Mouse (Mus musculus): ENCODE data around the gene Gpd1. TPM values are rescaled to one million over a fixed set of nuclear protein-coding genes. Genes with fewer than 3 reads are reported as not detected.
"Not testable (repeated sequence)": the region's sequence is repeated elsewhere in the genome, so short reads cannot be mapped to it uniquely, and the experiment has no call there.

Gpd1 gene
- polyA plus RNA-seq, 1 experiment = 0.28 TPM

DNA sequence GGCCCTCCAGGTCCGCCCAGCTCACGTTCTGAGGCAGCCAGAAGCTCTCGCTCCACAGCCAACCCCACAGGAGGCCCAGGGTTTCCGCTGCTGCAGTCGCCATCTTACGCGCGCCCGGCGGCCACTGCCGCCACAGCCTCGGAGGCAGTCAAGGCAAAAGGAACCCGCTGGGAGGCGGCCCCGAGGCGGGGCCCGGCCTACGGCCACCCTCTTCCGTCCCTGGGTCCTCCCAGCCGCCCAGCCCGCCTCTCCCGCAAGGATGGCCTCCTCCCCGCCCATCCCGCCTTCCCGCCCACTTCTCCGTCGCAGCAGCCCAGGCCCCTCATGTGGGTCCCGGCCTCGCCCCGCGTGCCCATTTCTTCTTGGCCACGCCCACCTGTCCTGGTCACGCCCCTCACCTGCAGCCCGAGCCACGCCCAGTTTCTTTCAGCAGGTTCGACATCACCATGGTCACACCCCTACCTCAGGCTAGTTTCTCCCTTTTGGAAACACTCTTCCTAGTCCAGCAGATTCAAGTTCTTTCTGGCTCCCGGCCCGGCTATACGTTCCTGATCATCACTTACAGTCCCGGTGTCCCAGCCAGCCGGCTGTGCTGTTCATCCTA lies 55.1 kb downstream of the Gpd1 start:
- Histone ChIP-seq H3K4me3 (ENCODE audit: low read depth, low read length) (peak overlapping the region; percentile 92), H3K4me1 (ENCODE audit: control insufficient read depth, insufficient read depth, low read length) (peaks cover 2% of the 10 kb centered on the region), H3K9ac (ENCODE audit: low read depth, poor library complexity, severe bottlenecking) (peak overlapping the region; percentile 87), H3K9me3 (replicated peaks; ENCODE audit: control insufficient read depth, insufficient read depth, low read length, poor library complexity, severe bottlenecking) (no peaks in the 10 kb centered on the region), H3K27ac (ENCODE audit: insufficient read depth, low read length) (peak overlapping the region; percentile 42; the same call in 1 of the 2 replicates), H3K27me3 (ENCODE audit: control insufficient read depth, insufficient read depth, low read length, poor library complexity, severe bottlenecking) (no peaks in the 10 kb centered on the region), H3K36me3 (ENCODE audit: control insufficient read depth, insufficient read depth, low read length, poor library complexity, severe bottlenecking) (no peaks in the 10 kb centered on the region)
- TF ChIP-seq POLR2A (IDR thresholded peaks at IDR 0.05; ENCODE audit: insufficient read depth, low read length) = peak; percentile 68
- TF ChIP-seq CTCF (IDR thresholded peaks at IDR 0.05; ENCODE audit: low read depth, low read length) = no peak
- 0 out of 2 replicates have a peak, but pooled peaks have one; percentile 9 for TF ChIP-seq EP300 (IDR thresholded peaks at IDR 0.05; ENCODE audit: insufficient read depth, low read depth, low read length)

- not testable (repeated sequence) for H3K27me3 ChIP-seq (ENCODE audit: control insufficient read depth, insufficient read depth, low read length, poor library complexity, severe bottlenecking); H3K9me3 ChIP-seq (replicated peaks; ENCODE audit: control insufficient read depth, insufficient read depth, low read length, poor library complexity, severe bottlenecking); H3K36me3 ChIP-seq (ENCODE audit: control insufficient read depth, insufficient read depth, low read length, poor library complexity, severe bottlenecking); H3K4me1 ChIP-seq (ENCODE audit: control insufficient read depth, insufficient read depth, low read length)
- Histone ChIP-seq H3K27ac (ENCODE audit: insufficient read depth, low read length) (peak within 1 kb of the TSS; percentile 42), H3K4me3 (ENCODE audit: low read depth, low read length) (peak within 1 kb of the TSS; percentile 92), H3K9ac (ENCODE audit: low read depth, poor library complexity, severe bottlenecking) (peak within 1 kb of the TSS; percentile 87)
Measured at GRCm38 (mm10) chr15:99772881-99772924, 55.4 kb downstream of the Gpd1 start, which contains the start of gene Cers5. Cers5 (minus strand) TSS chr15:99772885.

- Histone ChIP-seq H3K27me3 (ENCODE audit: control insufficient read depth, insufficient read depth, low read length, poor library complexity, severe bottlenecking) (no peaks in the 10 kb centered on the region), H3K36me3 (ENCODE audit: control insufficient read depth, insufficient read depth, low read length, poor library complexity, severe bottlenecking) (no peaks in the 10 kb centered on the region), H3K27ac (ENCODE audit: insufficient read depth, low read length) (peak overlapping the region; percentile 42), H3K9me3 (replicated peaks; ENCODE audit: control insufficient read depth, insufficient read depth, low read length, poor library complexity, severe bottlenecking) (no peaks in the 10 kb centered on the region), H3K4me3 (ENCODE audit: low read depth, low read length) (peak overlapping the region; percentile 44; the same call in 1 of the 2 replicates), H3K4me1 (ENCODE audit: control insufficient read depth, insufficient read depth, low read length) (peaks cover 2% of the 10 kb centered on the region), H3K9ac (ENCODE audit: low read depth, poor library complexity, severe bottlenecking) (peak overlapping the region; percentile 46)
- no peak for TF ChIP-seq POLR2A (IDR thresholded peaks at IDR 0.05; ENCODE audit: insufficient read depth, low read length)
- no peak for TF ChIP-seq CTCF (IDR thresholded peaks at IDR 0.05; ENCODE audit: low read depth, low read length)
- TF ChIP-seq EP300 (IDR thresholded peaks at IDR 0.05; ENCODE audit: insufficient read depth, low read depth, low read length) = no peak
Measured at GRCm38 (mm10) chr15:99772925-99773324, 55.6 kb downstream of the Gpd1 start.

Other genes starting within 250 kb of the Gpd1 start
- gene Bcdin3d, start 242.8 kb upstream of the Gpd1 start, polyA plus RNA-seq (2011; ENCODE audit: insufficient read depth, insufficient read length, low read depth, missing spikeins) = 10.7 and 12.5 TPM in 2 replicates
- gene Faim2, start 189.3 kb upstream of the Gpd1 start, polyA plus RNA-seq (2011; ENCODE audit: insufficient read depth, insufficient read length, low read depth, missing spikeins) = 0.72 and 0.90 TPM in 2 replicates
- not detected in 2 replicates for gene Aqp2, start 138.5 kb upstream of the Gpd1 start, polyA plus RNA-seq (2011; ENCODE audit: insufficient read depth, insufficient read length, low read depth, missing spikeins)
- not detected in 2 replicates for gene Aqp5, start 126.7 kb upstream of the Gpd1 start, polyA plus RNA-seq (2011; ENCODE audit: insufficient read depth, insufficient read length, low read depth, missing spikeins)
- gene Aqp6, start 116.1 kb upstream of the Gpd1 start, polyA plus RNA-seq (2011; ENCODE audit: insufficient read depth, insufficient read length, low read depth, missing spikeins) = 0.32 and 0.42 TPM in 2 replicates
- 122 and 134 TPM in 2 replicates for gene Racgap1, start 65.9 kb upstream of the Gpd1 start, polyA plus RNA-seq (2011; ENCODE audit: insufficient read depth, insufficient read length, low read depth, missing spikeins)
- 3.9 and 4.1 TPM in 2 replicates for gene Asic1, start 47.1 kb upstream of the Gpd1 start, polyA plus RNA-seq (2011; ENCODE audit: insufficient read depth, insufficient read length, low read depth, missing spikeins)
- 92.3 and 100 TPM in 2 replicates for gene Smarcd1, start 15.4 kb upstream of the Gpd1 start, polyA plus RNA-seq (2011; ENCODE audit: insufficient read depth, insufficient read length, low read depth, missing spikeins)
- gene Gm17349, start 12.0 kb upstream of the Gpd1 start, polyA plus RNA-seq (2011; ENCODE audit: insufficient read depth, insufficient read length, low read depth, missing spikeins) = not detected in 2 replicates
- 36.3 and 37.8 TPM in 2 replicates for gene Cox14, start 8.1 kb downstream of the Gpd1 start, polyA plus RNA-seq (2011; ENCODE audit: insufficient read depth, insufficient read length, low read depth, missing spikeins)
- gene Cers5, start 55.4 kb downstream of the Gpd1 start, polyA plus RNA-seq (2011; ENCODE audit: insufficient read depth, insufficient read length, low read depth, missing spikeins) = 49.5 and 52.1 TPM in 2 replicates
- gene Lima1, start 157.9 kb downstream of the Gpd1 start, polyA plus RNA-seq (2011; ENCODE audit: insufficient read depth, insufficient read length, low read depth, missing spikeins) = 104 and 113 TPM in 2 replicates
- gene Fam186a, start 249.5 kb downstream of the Gpd1 start, polyA plus RNA-seq (2011; ENCODE audit: insufficient read depth, insufficient read length, low read depth, missing spikeins) = 0.06 and 0.33 TPM in 2 replicates